Mouse (Mus musculus): ENCODE results near the gene Trem1. TPM values are rescaled to one million over a fixed set of nuclear protein-coding genes. Genes with fewer than 3 reads are reported as not detected.

The Trem1 gene
- polyA plus RNA-seq, 1 experiment: not detected

DNA sequence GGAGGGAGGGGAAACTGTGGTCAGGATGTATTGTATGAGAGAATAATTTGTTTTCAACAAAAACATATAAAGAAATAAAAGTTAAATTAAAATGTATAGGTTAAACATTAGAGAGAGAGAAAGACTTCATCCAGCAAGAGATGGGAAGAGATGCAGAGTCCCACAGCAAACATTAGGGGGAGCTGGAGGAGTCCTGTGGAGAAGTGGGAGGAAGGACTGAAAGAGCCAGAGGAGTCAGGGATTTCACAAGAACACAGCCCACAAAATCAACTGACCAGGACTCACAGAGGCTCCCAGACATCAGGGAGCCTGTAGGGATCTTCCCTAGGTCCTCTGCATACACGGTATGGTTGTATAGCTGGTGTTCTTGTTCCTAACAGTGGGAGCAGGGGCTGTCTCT, 54.2 kb downstream of the Trem1 start:
- Histone ChIP-seq H3K4me3 (ENCODE audit: insufficient read depth, poor library complexity, severe bottlenecking) (no peak overlapping the region), H3ac (ENCODE audit: control insufficient read depth, insufficient read length, low read depth) (no peak overlapping the region), H3K79me3 (ENCODE audit: low read depth) (no peaks in the 10 kb centered on the region), H3K79me2 (ENCODE audit: control insufficient read depth, insufficient read depth) (no peaks in the 10 kb centered on the region), H3K27me3 (ENCODE audit: control insufficient read depth, insufficient read depth, insufficient read length) (no peaks in the 10 kb centered on the region), H3K36me3 (ENCODE audit: control insufficient read depth, insufficient read depth) (no peaks in the 10 kb centered on the region)
- no peak for TF ChIP-seq USF1 (IDR thresholded peaks at IDR 0.05; ENCODE audit: low read depth)
- TF ChIP-seq FOSL1 (IDR thresholded peaks at IDR 0.05; ENCODE audit: insufficient read depth, low read length, poor library complexity, severe bottlenecking): no peak
- no peak for TF ChIP-seq MYOD1 (IDR thresholded peaks at IDR 0.05; ENCODE audit: control insufficient read depth, insufficient read length, low read depth)
- no peak for TF ChIP-seq CEBPB (IDR thresholded peaks at IDR 0.05; ENCODE audit: low read depth)
- no peak for TF ChIP-seq CTCF (IDR thresholded peaks at IDR 0.05; ENCODE audit: control insufficient read depth, insufficient read depth, insufficient read length)
- no peak for TF ChIP-seq MYOG (IDR thresholded peaks at IDR 0.05; ENCODE audit: control insufficient read depth, extremely low read depth, insufficient read length)
- TF ChIP-seq MAX (IDR thresholded peaks at IDR 0.05): no peak

GRCm38 (mm10) chr17:48287276-48287675, 54.7 kb downstream of the Trem1 start:
- H3K36me3 ChIP-seq (ENCODE audit: control insufficient read depth, insufficient read depth): no peaks in the 10 kb centered on the region
- no peak overlapping the region for H3ac ChIP-seq (ENCODE audit: control insufficient read depth, insufficient read length, low read depth)
- no peaks in the 10 kb centered on the region for H3K79me3 ChIP-seq (ENCODE audit: low read depth)
- H3K79me2 ChIP-seq (ENCODE audit: control insufficient read depth, insufficient read depth): no peaks in the 10 kb centered on the region
- no peaks in the 10 kb centered on the region for H3K27me3 ChIP-seq (ENCODE audit: control insufficient read depth, insufficient read depth, insufficient read length)
- H3K4me3 ChIP-seq (ENCODE audit: insufficient read depth, poor library complexity, severe bottlenecking): no peak overlapping the region
- TF ChIP-seq MYOD1 (IDR thresholded peaks at IDR 0.05; ENCODE audit: control insufficient read depth, insufficient read length, low read depth): no peak
- TF ChIP-seq MYOG (IDR thresholded peaks at IDR 0.05; ENCODE audit: control insufficient read depth, extremely low read depth, insufficient read length): no peak
- TF ChIP-seq MAX (IDR thresholded peaks at IDR 0.05): no peak
- TF ChIP-seq CTCF (IDR thresholded peaks at IDR 0.05; ENCODE audit: control insufficient read depth, insufficient read depth, insufficient read length): no peak
- no peak for TF ChIP-seq FOSL1 (IDR thresholded peaks at IDR 0.05; ENCODE audit: insufficient read depth, low read length, poor library complexity, severe bottlenecking)
- no peak for TF ChIP-seq USF1 (IDR thresholded peaks at IDR 0.05; ENCODE audit: low read depth)
- TF ChIP-seq CEBPB (IDR thresholded peaks at IDR 0.05; ENCODE audit: low read depth): no peak

DNA sequence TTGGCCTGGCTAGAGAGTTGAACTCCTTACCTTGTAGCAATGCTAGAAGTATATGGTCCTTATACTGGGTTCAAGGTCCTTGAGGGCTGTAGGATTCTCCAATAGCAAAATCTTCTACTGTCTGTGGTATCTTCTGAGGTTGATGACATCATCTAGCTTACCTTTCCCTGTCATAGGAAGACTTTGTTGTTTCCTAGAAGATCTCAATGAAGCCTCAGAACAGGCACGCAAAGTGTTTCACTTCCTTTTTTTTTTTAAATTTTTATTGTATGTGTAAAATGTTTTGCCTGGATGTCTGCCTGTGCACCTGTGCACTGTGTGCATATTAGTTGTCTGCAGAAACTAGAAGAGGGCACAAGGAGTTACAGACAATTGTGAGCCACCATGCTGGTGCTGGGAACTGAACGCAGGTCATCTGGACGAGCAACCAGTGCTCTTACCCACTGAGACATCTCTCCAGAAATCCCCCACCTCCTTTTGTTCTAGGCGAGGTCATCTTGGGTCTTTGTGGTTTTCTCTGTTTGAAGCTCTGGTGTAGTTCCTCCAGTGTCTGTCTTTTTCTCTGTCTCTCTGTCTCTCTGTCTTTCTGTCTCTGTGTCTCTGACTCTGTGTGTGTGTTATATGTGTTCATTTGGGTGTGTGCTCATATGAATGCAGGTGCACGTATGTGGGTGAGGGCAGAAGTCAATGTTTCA, 61.1 kb downstream of the Trem1 start:
- TF ChIP-seq MYOG (IDR thresholded peaks at IDR 0.05; ENCODE audit: control insufficient read depth, extremely low read depth, insufficient read length) (no peak), MAX (IDR thresholded peaks at IDR 0.05) (no peak), CEBPB (IDR thresholded peaks at IDR 0.05; ENCODE audit: low read depth) (no peak), USF1 (IDR thresholded peaks at IDR 0.05; ENCODE audit: low read depth) (no peak), MYOD1 (IDR thresholded peaks at IDR 0.05; ENCODE audit: control insufficient read depth, insufficient read length, low read depth) (no peak), FOSL1 (IDR thresholded peaks at IDR 0.05; ENCODE audit: insufficient read depth, low read length, poor library complexity, severe bottlenecking) (no peak), CTCF (IDR thresholded peaks at IDR 0.05; ENCODE audit: control insufficient read depth, insufficient read depth, insufficient read length) (no peak)
- no peak overlapping the region for H3ac ChIP-seq (ENCODE audit: control insufficient read depth, insufficient read length, low read depth)
- no peaks in the 10 kb centered on the region for H3K27me3 ChIP-seq (ENCODE audit: control insufficient read depth, insufficient read depth, insufficient read length)
- no peaks in the 10 kb centered on the region for H3K79me2 ChIP-seq (ENCODE audit: control insufficient read depth, insufficient read depth)
- no peaks in the 10 kb centered on the region for H3K79me3 ChIP-seq (ENCODE audit: low read depth)
- no peaks in the 10 kb centered on the region for H3K36me3 ChIP-seq (ENCODE audit: control insufficient read depth, insufficient read depth)
- no peak overlapping the region for H3K4me3 ChIP-seq (ENCODE audit: insufficient read depth, poor library complexity, severe bottlenecking)

Other genes starting within 250 kb of the Trem1 start
- not detected for gene 1700122O11Rik, start 194.5 kb upstream of the Trem1 start, polyA plus RNA-seq (2012; fragmentation: generic; extraction: Trizol)
- gene 1700067P10Rik, start 143.4 kb upstream of the Trem1 start, polyA plus RNA-seq (2012; fragmentation: generic; extraction: Trizol): not detected
- gene 9830107B12Rik, start 86.5 kb upstream of the Trem1 start, polyA plus RNA-seq (2012; fragmentation: generic; extraction: Trizol): not detected
- not detected for gene A530064D06Rik, start 65.5 kb upstream of the Trem1 start, polyA plus RNA-seq (2012; fragmentation: generic; extraction: Trizol)
- gene Trem3, start 15.0 kb downstream of the Trem1 start, polyA plus RNA-seq (2012; fragmentation: generic; extraction: Trizol): not detected
- not detected for gene Treml4, start 31.5 kb downstream of the Trem1 start, polyA plus RNA-seq (2012; fragmentation: generic; extraction: Trizol)
- gene Treml2, start 66.7 kb downstream of the Trem1 start, polyA plus RNA-seq (2012; fragmentation: generic; extraction: Trizol): not detected
- not detected for gene B430306N03Rik, start 83.4 kb downstream of the Trem1 start, polyA plus RNA-seq (2012; fragmentation: generic; extraction: Trizol)
- gene Trem2, start 113.6 kb downstream of the Trem1 start, polyA plus RNA-seq (2012; fragmentation: generic; extraction: Trizol): not detected
- gene Treml1, start 127.1 kb downstream of the Trem1 start, polyA plus RNA-seq (2012; fragmentation: generic; extraction: Trizol): not detected
- gene Nfya, start 177.1 kb downstream of the Trem1 start, polyA plus RNA-seq (2012; fragmentation: generic; extraction: Trizol): 24.0 TPM
- 14.1 TPM for gene Oard1, start 177.2 kb downstream of the Trem1 start, polyA plus RNA-seq (2012; fragmentation: generic; extraction: Trizol)
- gene Apobec2, start 200.2 kb downstream of the Trem1 start, polyA plus RNA-seq (2012; fragmentation: generic; extraction: Trizol): 0.27 TPM
- not detected for gene Tspo2, start 218.8 kb downstream of the Trem1 start, polyA plus RNA-seq (2012; fragmentation: generic; extraction: Trizol)
- gene Unc5cl, start 222.1 kb downstream of the Trem1 start, polyA plus RNA-seq (2012; fragmentation: generic; extraction: Trizol): not detected